Mouse (Mus musculus): ENCODE measurements around the gene Mfap5.

DNA sequence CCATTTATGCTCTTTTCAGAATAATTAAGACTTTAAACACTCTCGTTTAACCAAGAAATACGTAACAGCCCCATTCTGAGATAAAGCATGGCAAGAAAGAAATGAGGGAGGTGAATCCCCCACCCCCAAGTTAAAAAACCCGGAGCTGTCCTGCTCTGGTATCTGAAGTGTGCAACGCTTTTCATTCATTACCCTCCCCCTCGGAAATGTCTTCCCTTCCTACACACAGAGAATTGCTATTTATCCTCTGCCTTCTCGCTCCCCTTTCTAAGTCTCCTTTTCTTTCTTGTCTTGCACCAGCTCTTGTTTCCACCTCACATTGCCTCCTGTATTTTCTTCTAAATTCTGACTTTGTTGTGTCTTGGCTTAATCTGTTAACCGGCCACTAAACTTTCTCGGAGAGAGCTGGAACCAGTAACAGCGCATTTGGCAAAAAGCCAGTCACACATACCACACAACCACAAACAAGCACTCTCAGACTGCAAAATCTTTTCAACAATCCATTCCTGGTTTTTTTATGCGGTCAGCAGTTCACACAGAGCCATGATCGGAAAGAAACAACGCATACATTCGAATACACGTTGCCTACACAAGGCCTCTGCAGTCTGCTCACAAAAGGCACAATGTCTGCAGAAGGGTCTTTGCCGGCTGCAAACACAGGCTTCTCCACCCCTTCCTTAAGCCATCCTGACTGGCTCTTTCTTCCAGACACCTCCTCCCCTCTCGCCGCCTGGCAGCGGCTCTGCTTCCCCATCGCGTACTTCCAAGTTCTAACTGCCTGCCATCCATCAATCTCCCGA is 10.4 kb upstream of the Mfap5 start:
- no peak for TF ChIP-seq CTCF (IDR thresholded peaks at IDR 0.05; ENCODE audit: control insufficient read depth, insufficient read depth, insufficient replicate concordance, low read depth, low read length)
- no peak for TF ChIP-seq POLR2A (IDR thresholded peaks at IDR 0.05; ENCODE audit: control insufficient read depth, low read depth, low read length)

Measured in testis, adult 2 months (tissue).